Mouse (Mus musculus): ENCODE results near the gene Add3.

Gene Add3

DNA sequence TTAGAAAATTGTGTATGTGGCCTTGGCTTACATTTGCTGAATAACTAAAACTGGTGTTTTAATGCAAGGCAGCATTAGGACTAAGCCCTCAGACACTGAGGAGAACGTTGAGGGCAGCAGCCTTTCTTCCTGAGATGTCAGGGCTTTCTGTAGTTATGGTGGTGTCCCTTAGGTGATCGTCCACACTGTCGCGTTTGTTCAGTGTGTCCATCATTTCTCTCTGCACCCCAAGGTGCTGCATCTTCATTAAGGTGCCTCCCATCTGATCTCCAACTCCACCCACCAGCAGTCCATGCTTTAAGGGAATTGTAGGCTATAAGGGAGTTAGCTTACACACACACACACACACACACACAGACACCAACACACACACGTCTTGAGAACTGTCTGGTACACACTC lies 28.3 kb downstream of the Add3 start:
- DNase-seq, result no peak

- DNase-seq, result no peak
These were observed 30.4 kb downstream of the Add3 start for GRCm38 (mm10) chr19:53170651-53171050.

GRCm38 (mm10) chr19:53174034-53174433 lies 33.8 kb downstream of the Add3 start:
- no peak for DNase-seq

GRCm38 (mm10) chr19:53175550-53175949 lies 35.3 kb downstream of the Add3 start:
- DNase-seq, result no peak

DNA sequence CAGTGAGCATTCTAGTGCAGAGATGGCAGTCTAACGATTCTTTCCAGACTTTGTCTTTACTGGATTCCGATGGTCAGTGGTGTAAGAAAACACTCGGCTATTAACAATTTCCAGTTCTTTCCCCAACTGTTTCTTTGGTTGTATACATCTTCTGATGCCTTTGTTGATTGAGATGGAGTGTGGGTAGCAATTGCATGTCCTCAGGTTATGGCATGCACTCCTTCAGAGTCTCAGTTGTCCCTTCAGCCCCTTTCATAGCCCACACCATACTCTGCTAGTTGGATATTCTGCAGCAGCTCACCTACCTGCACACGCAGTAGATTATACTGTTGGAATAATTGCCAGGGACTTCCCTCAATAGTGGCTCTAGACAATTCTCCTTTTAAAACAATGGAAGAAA lies 36.3 kb downstream of the Add3 start:
- DNase-seq, result no peak

DNA sequence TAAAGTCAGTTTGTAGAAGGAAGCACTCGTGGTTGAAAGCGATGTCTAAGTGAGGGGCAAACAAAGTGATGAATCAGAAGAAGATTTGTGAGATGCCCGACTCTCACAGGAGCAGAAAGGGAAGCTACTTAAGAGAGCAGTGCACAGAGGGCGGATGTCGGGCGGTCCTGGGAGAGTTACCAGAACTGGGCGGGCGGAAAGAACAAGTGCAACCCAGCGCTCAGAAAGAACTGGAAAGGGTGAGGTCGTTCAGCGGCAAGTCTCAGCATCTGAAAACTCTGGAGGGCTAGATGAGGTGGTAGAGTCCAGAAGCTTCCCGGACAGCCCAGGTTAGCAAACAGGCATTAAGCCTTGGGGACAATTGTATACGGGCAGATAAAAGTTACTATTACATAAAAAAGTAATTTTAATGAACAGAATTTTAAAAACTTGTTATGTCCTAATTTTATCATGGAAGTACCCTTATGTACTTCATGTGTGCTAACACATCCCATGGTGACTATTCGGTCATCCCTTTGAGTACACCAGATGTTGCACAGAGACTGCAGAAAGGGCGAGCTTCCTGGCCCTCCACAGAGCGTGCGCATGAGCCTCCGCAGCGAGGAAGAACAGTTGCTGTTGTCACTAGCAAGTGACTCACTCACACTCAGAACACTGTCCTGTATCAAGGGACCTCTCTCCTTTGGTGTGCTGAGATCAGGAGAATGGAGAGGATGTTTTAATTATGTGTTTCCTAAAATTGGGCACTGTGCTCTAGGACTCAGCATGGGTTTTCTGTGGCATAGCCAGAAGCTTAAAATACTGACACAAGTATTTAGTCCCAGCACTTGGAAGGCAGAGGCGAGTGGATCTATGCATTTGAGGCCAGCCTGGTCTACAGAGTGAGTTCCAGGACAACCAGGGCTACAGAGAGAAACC lies 38.6 kb downstream of the Add3 start:
- no peak for DNase-seq

GRCm38 (mm10) chr19:53180168-53180803 lies 40.0 kb downstream of the Add3 start:
- DNase-seq, result no peak

DNA sequence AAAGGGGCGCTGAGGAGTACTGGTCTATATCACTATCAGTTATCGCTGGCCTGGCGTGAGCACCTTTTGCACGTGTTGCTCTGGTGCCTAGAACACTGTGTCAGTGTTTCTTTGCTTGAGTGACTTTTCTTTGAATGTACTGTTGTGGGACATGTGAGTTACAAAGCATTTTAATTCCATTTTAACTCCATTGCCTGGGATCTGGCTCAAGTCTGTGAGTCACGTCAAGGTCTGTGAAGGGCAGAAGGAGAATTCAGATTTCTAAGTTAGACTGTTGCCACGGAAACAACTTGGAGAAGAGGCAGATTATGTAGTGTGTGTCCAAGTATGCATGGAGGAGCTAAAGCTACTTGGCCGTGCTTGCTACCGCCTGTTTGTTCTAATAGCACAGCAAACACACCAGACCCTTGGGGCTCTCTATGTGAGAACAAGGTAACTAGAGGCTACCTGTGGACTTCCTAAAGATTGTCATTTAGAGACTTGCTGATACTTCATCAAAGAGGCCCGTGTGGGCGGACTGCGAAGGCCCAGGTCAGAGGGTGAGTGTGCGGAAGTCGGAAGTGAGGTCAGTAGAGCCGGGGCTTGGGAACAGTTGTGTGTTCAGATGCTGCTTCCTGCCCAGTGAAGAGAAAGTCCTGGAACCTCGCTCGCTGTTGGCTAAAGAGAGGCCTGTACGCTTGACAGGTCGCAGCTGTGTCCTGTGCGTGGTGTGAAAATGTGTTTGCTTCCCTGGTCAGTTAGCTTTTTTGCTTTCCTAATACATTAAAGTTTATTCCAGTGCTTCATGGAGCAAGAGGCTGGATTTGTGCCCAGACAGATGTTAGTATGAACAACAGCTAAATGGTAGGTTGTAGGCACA lies 41.0 kb downstream of the Add3 start:
- no peak for DNase-seq

DNA sequence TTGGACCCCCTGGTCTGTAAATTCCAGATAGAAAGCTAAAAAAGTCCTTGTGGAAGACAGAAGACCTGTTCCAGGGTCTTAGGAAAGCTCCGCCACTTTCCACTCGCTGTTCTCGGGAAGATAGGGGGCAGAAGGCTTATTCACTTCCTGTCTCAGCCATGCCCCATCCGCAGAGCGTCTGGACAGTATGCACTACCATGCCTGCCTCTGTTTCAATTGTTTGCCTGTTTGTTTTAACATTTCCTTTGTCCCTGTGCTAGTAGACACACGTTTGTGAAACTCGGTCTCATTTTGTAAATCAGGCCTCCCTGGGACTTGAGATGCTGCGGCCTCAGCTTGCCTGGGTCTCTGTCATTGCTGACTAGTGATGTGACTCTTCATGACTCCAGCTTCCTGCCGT lies 43.4 kb downstream of the Add3 start:
- DNase-seq, result no peak

DNA sequence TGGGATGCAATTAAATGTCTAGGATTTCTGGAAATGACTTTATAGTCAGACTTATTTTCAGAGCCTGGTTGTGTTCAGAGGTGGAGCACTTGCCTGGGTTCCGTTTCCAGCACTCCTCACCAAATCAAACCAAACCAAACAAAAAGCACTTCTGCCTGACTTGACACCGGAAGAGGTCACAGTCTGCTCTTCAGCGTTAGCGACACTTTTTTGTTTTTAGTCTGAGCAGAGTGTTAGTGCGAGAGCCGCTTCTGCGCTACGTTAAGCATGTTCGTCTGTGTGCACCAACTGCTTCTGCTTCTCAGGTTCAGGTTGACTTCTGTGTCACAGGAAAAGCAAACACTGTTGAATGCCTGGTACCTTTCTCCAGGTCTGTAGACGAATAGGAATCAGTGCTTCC lies 44.0 kb downstream of the Add3 start:
- no peak for DNase-seq

GRCm38 (mm10) chr19:53184911-53185310 lies 44.7 kb downstream of the Add3 start:
- no peak for DNase-seq

- no peak for DNase-seq
These were observed 45.4 kb downstream of the Add3 start for GRCm38 (mm10) chr19:53185486-53186134.

DNA sequence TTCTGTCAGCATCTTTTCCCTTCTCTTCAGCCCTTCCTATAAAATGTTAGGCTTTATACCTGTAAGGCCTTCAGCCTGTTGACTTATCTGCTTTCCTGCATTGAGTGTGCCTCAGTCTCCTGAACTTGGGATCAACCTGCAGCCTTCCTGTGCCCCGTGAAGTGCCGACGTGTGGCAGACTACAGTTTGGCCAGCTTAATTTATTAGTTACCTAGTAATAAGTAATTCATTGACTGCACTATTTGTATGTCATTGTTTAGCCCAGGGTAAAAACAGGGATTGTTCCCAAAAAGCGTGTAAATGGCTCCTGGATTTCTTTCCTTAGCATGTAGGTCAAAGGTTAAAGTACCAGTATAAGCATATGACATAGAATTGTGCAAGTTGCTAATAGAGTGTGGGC lies 46.2 kb downstream of the Add3 start:
- no peak for DNase-seq

DNA sequence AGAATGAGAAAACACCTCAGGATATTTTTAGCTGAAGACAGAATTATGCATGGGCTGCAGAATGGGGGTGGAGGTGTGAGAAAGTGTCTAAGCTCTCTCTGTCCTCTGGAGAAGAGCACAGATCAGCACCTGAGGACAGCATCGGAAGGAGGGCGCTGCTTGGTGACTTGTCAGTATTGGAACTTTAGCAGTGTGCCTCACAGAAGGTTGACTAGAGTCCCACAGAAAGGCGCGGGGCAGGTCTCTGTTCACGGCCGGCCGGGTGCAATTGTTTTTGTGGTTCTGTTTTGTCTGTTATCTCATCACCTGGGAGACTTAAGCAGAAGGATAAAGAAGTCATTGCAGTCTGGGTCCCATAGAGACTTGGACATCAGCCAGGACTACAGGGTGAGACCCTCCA lies 47.3 kb downstream of the Add3 start:
- no peak for DNase-seq

- DNase-seq, result no peak
These were observed 47.9 kb downstream of the Add3 start for GRCm38 (mm10) chr19:53188186-53188585.

DNA sequence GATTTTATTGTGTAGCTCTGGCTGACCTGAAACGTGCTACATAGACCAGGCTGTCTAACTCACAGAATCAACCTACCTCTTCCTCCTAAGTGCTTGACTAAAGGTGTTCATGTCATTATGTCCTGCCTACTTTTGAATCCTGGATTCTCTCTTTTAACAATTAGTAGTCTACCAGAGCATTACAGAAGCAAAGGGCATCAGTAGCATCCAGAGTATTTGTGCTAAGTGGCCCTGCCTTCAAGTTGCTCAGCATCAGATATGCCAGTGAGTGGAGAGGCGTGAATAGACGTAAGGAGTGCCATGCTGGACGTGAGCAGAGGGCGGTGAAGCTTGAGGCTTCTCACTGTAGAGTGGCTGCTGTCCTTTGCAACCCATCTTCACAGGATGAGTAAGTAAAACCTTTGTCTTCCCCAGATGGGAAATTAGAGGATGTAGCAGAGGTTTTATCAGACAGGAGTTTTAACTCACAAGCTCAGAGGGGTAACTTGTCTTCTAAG lies 48.5 kb downstream of the Add3 start:
- no peak for DNase-seq

DNA sequence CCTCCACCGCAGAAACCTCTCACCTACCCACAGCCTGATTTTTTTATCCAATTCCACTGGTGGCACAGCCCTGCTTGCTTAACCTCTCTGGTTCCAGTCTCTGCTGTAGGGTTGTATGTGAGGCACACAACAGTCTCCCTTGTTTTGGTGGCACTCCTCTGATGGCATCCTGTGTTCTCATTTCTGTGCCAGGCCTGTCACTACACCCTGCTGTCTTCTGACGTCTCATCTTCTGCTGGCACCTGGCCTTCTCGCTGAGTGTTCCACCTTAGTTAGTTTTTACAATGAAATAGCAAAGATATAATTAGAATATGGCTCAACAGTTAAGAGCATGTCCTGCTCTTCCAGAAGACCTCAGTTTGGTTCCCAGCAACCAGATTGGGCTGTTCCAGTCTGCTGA lies 49.5 kb downstream of the Add3 start:
- peak in 1 of 2 experiments; percentile 24 for DNase-seq

DNA sequence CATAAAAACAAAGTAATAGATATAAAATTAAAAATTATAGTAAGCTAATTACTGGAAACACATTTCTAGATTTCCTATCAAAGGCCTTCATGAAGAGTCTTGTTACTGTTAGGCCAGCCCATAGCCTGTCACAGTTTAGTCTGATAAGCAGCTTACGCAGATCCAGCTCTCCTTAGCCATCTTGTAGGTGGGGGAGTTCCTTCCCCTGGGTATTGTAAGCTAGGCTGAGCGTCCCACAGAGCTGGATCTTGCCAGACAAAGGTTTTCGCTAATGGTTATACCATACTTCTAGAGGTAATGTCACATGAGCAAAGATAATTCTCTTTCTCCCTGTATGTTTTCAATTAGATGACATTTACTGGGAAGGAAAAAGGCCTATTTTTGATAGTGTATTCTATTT lies 50.0 kb downstream of the Add3 start:
- no peak for DNase-seq

DNA sequence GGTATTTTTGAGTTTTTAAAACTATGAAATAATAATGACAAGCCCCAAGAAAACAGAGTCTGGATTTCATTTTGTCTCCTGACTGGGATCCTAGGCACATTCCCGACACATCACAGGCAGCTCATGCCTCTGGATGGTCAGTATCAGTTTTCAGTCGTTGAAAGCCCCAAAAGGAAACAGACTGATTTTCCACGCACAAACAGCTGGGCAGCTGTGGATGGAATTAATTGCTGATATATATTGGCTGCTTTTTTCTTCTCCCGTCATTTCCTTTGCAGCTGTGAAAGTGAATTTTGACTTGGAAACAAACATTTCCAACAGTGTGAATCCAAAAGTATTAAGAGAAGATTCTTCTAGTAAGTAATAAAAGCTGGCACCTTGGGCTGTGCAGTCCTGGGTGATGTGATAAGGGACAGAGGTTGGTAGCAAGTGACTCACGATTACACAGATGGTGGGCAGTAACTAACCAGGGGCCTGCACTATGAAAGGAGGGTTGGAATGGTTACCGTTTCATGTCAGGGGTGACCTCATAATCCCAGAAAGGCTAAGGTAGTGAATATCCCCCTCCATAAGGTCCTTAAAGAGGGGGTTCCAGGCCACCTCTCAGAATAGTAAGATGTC lies 51.7 kb downstream of the Add3 start:
- no peak for DNase-seq

DNA sequence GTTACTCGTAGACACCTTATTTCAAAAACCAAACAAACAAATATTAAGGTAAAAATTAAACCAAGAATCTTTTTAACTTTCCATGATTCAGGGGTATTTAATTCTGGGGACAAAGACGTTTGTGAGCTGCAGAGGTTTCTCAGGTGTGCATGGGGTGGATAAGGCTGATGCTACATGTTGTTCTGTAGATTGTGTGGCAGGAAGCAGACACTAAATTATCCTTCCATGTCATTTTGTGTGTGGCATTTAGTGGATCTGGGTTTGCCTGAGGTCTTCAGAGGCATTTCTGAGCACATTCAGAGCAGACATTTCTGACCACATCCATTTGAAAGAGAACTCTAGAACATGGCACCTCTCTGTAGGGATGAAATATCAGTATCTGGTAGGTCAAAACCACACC lies 52.9 kb downstream of the Add3 start:
- DNase-seq, result no peak

DNA sequence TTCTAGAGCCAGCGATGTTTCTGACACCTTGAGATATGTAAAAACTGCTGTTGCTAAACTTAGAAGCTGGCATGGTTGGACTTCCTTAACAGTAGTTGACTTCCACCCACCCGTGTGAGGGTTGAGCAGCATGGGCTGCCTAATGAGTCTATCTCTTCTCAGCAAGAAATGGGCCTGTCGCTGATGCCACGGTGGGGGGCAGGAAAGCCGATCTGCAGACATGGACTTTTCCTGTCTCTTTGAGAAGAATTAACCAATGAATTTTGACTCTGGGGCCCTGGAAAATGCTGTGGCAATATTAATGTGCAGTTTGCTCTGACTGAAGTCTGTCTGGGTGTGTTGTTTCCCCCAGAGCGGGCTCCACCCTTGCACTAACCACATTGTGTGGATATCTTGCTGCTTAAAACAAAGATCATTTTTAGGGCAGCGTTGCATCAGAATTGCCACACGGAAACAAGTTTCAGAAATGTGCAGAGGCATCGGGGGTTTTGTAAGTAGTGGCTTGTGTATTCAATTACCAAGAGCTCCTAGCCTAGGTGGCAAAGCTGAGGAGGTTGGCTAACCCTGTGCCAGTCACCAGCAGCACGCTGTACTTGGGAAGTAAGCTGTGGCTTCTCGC lies 53.8 kb downstream of the Add3 start:
- DNase-seq, result peak in 1 of 2 experiments; percentile 36

Measured in cerebellum, postnatal 10 days (tissue).